Mouse (Mus musculus) stomach, embryonic 15.5 days (tissue): ENCODE measurements around the gene Igfbp2. TPM values are rescaled to one million over a fixed set of nuclear protein-coding genes. Genes with fewer than 3 reads are reported as not detected.

ENCODE experiments used
- ATAC-seq: fragments of 200-750 bp; cut with Nextera tagmentation; 2 replicates; pipeline ENCODE4 v1.8.0; 2017; ENCODE audit warnings: low read depth, moderate number of reproducible peaks, moderate TSS enrichment; ENCODE audit not compliant: insufficient read depth, low FRiP score
- H3K27ac ChIP-seq: fragments of 300-500 bp; sonication (generic); 2 replicates; pipeline ENCODE4 v1.5.1; 2015; ENCODE audit warnings: mild to moderate bottlenecking, inconsistent platforms
- H3K27me3 ChIP-seq: fragments of 300-500 bp; sonication (generic); replicated peaks from 2 replicates; pipeline ENCODE4 v1.6.1; 2015; ENCODE audit warnings: inconsistent platforms
- H3K36me3 ChIP-seq: fragments of 300-500 bp; sonication (generic); 2 replicates; pipeline ENCODE4 v1.6.1; 2015; ENCODE audit warnings: inconsistent platforms
- H3K4me1 ChIP-seq: fragments of 300-500 bp; sonication (generic); 2 replicates; pipeline ENCODE4 v1.6.1; 2015; ENCODE audit warnings: inconsistent platforms
- H3K4me2 ChIP-seq: fragments of 300-500 bp; sonication (generic); 2 replicates; pipeline ENCODE4 v1.6.1; 2015; ENCODE audit warnings: mild to moderate bottlenecking, inconsistent platforms
- H3K4me3 ChIP-seq: fragments of 300-500 bp; sonication (generic); replicated peaks from 2 replicates; pipeline ENCODE4 v1.5.1; 2015; ENCODE audit warnings: inconsistent platforms
- H3K9ac ChIP-seq: fragments of 300-500 bp; sonication (generic); 2 replicates; pipeline ENCODE4 v1.6.1; 2015; ENCODE audit warnings: inconsistent platforms
- H3K9me3 ChIP-seq: fragments of 300-500 bp; sonication (generic); 2 replicates; pipeline ENCODE4 v1.6.1; 2016; ENCODE audit warnings: inconsistent platforms
- WGBS: fragments of 180-500 bp; shearing (Covaris S2); methylation state at CpG from one replicate; pipeline ENCODE4 v1.1.7; 2015; 5-methylcytosine and 5-hydroxymethylcytosine counted together
- polyA plus RNA-seq: library from polyadenylated mRNA; unstranded; fragments of >200 nt; fragmentation: Nextera tagmentation; extraction: Ambion mirVana; gene quantifications from 2 replicates; pipeline ENCODE4 v1.2.1, GENCODE M21; 2015

The Igfbp2 gene
- polyA plus RNA-seq, 1 experiment from 2014 or later: 428 TPM

DNA sequence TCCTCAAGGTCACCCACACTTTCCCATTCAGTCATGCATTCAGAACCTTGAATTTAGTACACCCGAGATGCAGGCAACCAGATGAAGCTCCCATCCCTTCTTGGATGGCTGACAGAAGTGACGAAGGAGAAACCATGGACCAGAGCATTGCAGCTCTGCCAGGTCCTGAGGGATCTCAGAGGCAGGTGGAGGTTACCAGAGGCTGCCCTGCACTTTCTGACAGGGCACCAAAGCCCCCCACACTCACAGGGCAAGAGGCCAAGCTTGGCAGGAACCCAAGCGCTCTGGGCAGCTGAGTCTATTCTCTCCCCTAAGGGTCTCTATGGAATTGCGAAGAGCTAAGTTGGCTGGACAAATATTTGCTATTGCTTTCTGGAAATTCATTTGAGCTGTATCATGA, 20.3 kb upstream of the Igfbp2 start:
- Histone ChIP-seq H3K9ac (no peak overlapping the region), H3K4me1 (0 out of 2 replicates have a peak, but pooled peaks cover 7% of the 10 kb centered on the region), H3K27me3 (no peaks in the 10 kb centered on the region), H3K4me3 (no peak overlapping the region), H3K27ac (no peak overlapping the region), H3K36me3 (no peaks in the 10 kb centered on the region), H3K9me3 (no peaks in the 10 kb centered on the region), H3K4me2 (no peak overlapping the region)
- no peak for ATAC-seq
- WGBS: 71% methylated on average over 4 of the region's 4 CpGs

DNA sequence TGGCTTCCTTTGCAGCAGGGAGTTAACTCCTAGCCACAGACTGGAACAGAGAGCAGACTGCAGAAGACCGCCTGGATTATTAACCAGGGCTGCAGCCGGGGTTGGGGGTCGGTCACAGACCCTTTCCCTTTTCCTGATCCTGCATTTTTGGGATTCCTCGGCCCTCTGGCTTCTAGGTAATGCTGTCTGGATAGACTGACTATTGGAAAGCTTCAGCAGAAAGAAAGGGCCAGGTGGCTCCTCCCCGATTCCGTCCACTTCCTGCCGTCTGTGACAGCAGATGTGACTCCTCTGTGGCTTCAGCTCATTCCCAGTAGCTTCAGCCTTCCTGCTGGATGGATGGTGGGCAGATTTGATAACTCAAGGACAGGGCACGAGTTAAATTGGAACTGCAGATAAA, 19.3 kb upstream of the Igfbp2 start:
- Histone ChIP-seq H3K9me3 (no peaks in the 10 kb centered on the region), H3K4me1 (0 out of 2 replicates have a peak, but pooled peaks cover 7% of the 10 kb centered on the region), H3K27me3 (no peaks in the 10 kb centered on the region), H3K4me3 (no peak overlapping the region), H3K4me2 (no peak overlapping the region), H3K27ac (no peak overlapping the region), H3K36me3 (no peaks in the 10 kb centered on the region), H3K9ac (no peak overlapping the region)
- ATAC-seq: no peak
- 35% methylated on average over 8 of the region's 8 CpGs for WGBS

DNA sequence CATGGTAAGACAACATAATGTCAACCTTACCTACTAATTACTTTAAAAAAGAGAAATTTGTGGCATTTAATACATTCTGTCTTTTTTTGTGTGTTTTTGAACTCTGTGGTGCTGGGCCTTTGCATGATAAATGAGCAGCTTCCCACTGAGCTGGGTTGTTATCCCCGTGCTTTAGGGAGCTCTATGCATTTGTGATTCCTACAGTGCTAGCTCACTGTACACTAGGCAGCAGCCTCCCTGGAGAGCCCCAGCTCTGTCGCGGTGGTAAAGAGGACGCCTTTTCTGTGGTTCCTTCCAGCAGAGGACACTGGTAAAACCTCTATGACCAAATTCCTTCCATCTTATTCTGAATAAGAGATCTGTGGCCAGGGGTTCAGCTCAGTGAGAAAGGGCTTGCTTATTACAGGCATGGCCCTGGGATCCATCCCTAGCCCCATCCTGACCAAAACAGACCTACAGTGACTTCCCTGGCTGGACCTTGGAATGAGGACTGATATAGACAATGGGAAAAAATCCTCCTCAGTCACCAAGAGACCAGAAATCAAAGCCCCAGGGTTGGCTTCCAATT, 18.7 kb upstream of the Igfbp2 start:
- Histone ChIP-seq H3K4me3 (no peak overlapping the region), H3K27ac (peak overlapping the region; percentile 74; the same call in 1 of the 2 replicates), H3K4me1 (0 out of 2 replicates have a peak, but pooled peaks cover 7% of the 10 kb centered on the region), H3K36me3 (no peaks in the 10 kb centered on the region), H3K9me3 (no peaks in the 10 kb centered on the region), H3K9ac (no peak overlapping the region), H3K27me3 (no peaks in the 10 kb centered on the region), H3K4me2 (no peak overlapping the region)
- no peak for ATAC-seq
- 37% methylated on average over 4 of the region's 4 CpGs for WGBS

DNA sequence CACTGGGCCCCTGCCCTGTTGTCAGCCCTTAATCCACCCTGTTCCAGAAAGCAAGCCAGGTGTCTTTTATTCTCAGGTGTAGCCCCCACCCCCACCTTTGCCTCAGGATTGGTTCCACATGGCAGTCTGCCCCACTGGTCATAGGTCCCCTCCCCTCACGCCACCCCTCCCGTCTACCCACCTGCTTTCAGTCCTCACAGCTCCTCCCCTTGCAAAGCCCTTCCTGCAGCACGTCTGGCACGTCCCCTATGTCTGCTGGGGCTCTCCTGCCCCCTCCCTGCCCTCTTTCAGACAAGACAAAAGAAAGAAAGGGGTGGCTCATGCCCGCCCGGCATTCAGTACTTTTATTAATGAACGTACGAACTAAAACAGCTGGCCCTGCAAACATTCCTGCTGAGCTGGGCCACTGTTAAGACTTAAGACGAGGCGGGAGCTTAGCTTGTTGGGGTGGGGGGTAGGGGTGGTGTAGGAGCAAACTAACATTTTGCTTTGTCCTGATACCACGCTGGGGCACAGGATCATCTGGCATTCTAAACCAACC, 18.2 kb upstream of the Igfbp2 start:
- no peaks in the 10 kb centered on the region for H3K36me3 ChIP-seq
- no peak overlapping the region for H3K4me2 ChIP-seq
- WGBS: 18% methylated on average over 11 of the region's 11 CpGs
- H3K4me1 ChIP-seq: 0 out of 2 replicates have a peak, but pooled peaks cover 7% of the 10 kb centered on the region
- ATAC-seq: peak; percentile 85
- H3K9me3 ChIP-seq: no peaks in the 10 kb centered on the region
- no peak overlapping the region for H3K9ac ChIP-seq
- no peaks in the 10 kb centered on the region for H3K27me3 ChIP-seq
- H3K27ac ChIP-seq: peak overlapping the region; percentile 76
- H3K4me3 ChIP-seq: no peak overlapping the region

DNA sequence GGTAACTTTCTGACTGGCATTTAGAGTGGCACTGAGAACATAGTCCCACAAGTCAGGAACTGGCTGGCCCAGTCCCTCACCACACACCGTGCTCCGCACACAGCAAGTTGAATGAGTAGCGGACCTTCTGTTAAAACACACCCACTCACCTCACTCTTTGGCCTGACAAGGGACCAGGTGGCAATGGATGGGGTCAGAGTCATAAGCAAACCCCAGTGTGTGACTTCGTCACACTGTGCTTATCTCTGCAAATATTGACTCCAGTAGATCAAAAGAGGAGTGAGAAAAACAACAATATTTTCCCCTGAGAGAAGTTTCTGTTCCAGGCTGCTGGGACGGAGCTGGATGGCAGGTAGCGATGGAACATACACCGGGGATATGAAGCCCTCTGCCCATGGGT, 15.0 kb upstream of the Igfbp2 start:
- Histone ChIP-seq H3K9me3 (no peaks in the 10 kb centered on the region), H3K27ac (no peak overlapping the region), H3K4me1 (0 out of 2 replicates have a peak, but pooled peaks cover 18% of the 10 kb centered on the region), H3K4me2 (no peak overlapping the region), H3K9ac (no peak overlapping the region), H3K4me3 (no peak overlapping the region), H3K27me3 (no peaks in the 10 kb centered on the region), H3K36me3 (no peaks in the 10 kb centered on the region)
- ATAC-seq: no peak
- 74% methylated on average over 7 of the region's 7 CpGs for WGBS

DNA sequence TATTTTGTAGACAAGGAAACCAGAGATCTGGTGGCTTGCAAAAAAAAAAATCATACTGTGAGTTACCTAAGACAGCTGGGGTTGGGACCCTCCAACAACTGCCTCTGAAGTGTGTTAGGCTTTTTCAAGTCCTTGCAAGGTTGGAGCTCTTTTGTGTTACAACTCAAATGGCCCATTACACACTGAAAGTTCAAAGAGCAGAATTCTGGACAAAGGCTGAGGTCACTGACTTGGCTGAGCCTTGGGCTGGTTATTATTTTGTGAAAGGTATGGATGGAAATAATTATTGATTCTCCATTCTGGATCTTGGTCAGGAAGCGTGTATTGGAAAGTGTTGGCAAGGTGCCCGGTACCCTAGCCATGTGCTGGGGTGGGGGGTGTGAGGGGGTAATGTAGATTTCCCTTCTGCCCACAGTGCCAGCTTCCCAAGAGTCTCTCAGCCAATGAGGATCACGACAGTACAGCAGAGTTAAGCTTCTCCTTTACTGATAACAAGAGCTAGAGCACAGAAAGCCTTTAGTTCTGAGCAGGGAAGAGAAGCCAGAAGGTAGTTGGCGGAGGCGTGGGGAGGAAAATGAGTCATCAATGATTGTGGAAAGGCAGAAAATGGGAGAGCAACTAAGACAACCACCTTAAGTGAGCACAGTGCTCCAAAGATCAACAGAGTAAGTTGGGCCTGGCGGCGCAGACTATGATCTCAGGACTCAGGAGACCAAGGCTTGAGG, 14.2 kb upstream of the Igfbp2 start:
- ATAC-seq: no peak
- WGBS: 81% methylated on average over 7 of the region's 7 CpGs
- H3K27ac ChIP-seq: no peak overlapping the region

DNA sequence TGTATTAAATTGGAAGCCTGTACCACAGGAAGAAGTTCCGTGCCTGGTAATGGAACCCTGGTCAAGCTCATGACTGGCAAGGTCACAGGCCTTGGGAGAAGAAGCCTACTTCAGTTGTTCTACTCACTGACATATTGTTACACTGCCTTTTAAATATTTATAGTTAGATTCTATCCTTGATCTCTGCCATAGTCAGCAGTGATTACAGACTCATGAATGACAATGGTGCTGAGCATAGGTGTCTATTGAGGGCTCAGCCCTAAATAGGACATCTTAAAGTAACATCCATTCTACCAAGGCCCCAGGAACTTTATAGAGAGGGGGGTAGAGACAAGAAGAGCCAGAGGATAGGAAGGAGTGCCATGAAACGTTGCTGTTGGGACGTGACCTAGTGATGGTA, 13.2 kb upstream of the Igfbp2 start:
- H3K9me3 ChIP-seq: no peaks in the 10 kb centered on the region
- H3K27ac ChIP-seq: no peak overlapping the region
- H3K27me3 ChIP-seq: no peaks in the 10 kb centered on the region
- no peaks in the 10 kb centered on the region for H3K36me3 ChIP-seq
- WGBS: 84% methylated on average over 3 of the region's 3 CpGs
- no peak overlapping the region for H3K9ac ChIP-seq
- no peak overlapping the region for H3K4me2 ChIP-seq
- H3K4me3 ChIP-seq: no peak overlapping the region
- H3K4me1 ChIP-seq: 0 out of 2 replicates have a peak, but pooled peaks cover 25% of the 10 kb centered on the region
- ATAC-seq: no peak

More for the DNA sequence above, 14.2 kb upstream of the Igfbp2 start:
- 0 out of 2 replicates have a peak, but pooled peaks cover 19% of the 10 kb centered on the region for H3K4me1 ChIP-seq
- H3K9ac ChIP-seq: no peak overlapping the region
- no peaks in the 10 kb centered on the region for H3K36me3 ChIP-seq
- H3K27me3 ChIP-seq: no peaks in the 10 kb centered on the region
- no peaks in the 10 kb centered on the region for H3K9me3 ChIP-seq
- H3K4me2 ChIP-seq: no peak overlapping the region
- H3K4me3 ChIP-seq: no peak overlapping the region

DNA sequence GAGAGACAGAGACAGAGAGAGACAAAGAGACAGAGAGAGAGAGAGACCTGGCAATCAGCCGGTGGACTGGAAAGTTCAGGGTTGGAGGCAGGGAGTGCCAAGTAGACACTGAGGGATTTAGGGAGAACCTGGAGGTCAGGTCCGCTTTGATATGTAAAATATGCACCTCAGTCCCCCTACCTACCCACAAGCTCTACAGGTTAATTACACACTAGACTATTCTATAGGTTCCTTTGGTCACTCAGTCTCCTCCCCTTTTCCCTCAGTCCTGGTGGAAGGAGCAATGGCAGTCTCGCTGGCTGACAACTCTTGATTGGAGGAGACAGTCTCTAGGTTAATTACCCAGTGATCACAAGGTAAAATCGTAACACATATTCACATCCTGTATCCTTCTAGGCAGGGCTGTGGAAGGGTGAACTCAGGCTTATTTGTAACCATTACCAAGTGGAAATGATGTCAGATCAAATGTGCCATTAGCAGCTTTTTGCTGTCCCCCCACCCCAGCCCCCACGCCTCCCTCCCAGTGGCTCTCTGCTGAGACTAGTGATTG, 11.1 kb upstream of the Igfbp2 start:
- Histone ChIP-seq H3K27ac (no peak overlapping the region), H3K4me1 (0 out of 2 replicates have a peak, but pooled peaks cover 19% of the 10 kb centered on the region), H3K36me3 (no peaks in the 10 kb centered on the region), H3K4me2 (no peak overlapping the region), H3K9me3 (no peaks in the 10 kb centered on the region), H3K27me3 (no peaks in the 10 kb centered on the region), H3K9ac (no peak overlapping the region), H3K4me3 (no peak overlapping the region)
- WGBS: 42% methylated on average over 5 of the region's 5 CpGs
- ATAC-seq: no peak

DNA sequence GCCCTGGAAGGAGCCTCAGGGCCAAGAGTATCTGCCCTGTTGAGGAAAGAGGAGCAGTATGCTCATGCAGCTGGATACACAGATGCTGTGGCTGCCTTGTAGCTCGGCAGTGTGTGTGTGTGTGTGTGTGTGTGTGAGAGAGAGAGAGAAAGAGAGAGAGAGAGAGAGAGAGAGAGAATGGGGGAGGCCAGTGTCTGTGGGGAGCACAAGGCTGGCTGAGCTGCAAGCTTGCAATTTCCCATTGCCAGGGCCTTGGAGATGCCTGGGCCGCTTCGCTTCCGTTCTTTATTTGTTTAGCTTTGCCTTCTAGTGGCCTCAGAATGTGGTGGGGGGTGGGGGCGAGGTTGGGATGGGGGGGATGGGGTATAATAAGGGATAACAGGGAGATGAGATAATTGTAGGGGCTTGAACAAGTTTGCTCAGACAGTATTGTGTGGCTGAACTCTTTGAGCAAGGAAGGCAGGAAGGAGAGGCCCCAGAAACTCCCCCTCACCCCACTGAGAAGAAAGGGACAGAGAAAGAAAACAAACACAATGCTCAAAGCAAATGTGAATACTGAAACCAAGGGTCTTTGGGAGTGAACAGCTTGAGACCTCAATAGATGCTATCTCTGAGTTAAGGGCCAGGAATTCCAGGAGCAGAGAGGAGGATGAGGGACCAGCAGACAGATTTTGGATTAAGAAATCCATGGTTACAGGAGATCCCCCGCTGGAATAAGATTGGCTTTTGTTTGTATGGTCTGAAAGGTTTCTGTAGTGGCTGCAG, 10.5 kb upstream of the Igfbp2 start:
- no peaks in the 10 kb centered on the region for H3K9me3 ChIP-seq
- no peak overlapping the region for H3K4me2 ChIP-seq
- no peak overlapping the region for H3K9ac ChIP-seq
- H3K4me1 ChIP-seq: 0 out of 2 replicates have a peak, but pooled peaks cover 19% of the 10 kb centered on the region
- 0 out of 2 replicates have a peak overlapping the region, but pooled peaks have one; percentile 26 for H3K27ac ChIP-seq
- H3K36me3 ChIP-seq: no peaks in the 10 kb centered on the region
- H3K27me3 ChIP-seq: no peaks in the 10 kb centered on the region
- ATAC-seq: no peak; the same call in 1 of the 2 replicates
- WGBS: 8% methylated on average over 6 of the region's 6 CpGs
- H3K4me3 ChIP-seq: no peak overlapping the region

DNA sequence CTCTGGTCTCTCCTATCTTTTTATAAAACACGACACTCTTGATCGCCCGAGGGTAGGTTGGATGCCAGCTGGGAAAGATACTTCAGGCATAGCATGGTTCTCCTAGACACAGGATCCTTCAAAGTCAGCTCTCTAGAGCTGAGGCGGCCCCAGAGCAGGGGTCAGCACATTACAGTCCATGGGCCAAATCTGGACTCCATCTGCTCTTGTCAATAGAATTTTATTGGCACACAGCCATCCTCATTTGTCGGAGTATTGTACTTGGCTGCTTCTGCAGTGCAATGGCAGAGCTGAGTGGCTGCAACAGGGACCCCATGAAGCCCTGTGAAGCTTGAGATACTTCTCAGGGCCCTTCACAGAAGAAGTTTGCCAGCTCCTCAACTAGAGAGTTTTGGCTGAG, 9.1 kb upstream of the Igfbp2 start:
- no peaks in the 10 kb centered on the region for H3K27me3 ChIP-seq
- no peaks in the 10 kb centered on the region for H3K9me3 ChIP-seq
- WGBS: 52% methylated on average over 5 of the region's 5 CpGs
- H3K27ac ChIP-seq: no peak overlapping the region
- H3K4me1 ChIP-seq: 0 out of 2 replicates have a peak, but pooled peaks cover 19% of the 10 kb centered on the region
- no peaks in the 10 kb centered on the region for H3K36me3 ChIP-seq
- no peak overlapping the region for H3K4me3 ChIP-seq
- no peak overlapping the region for H3K4me2 ChIP-seq
- ATAC-seq: no peak
- no peak overlapping the region for H3K9ac ChIP-seq

DNA sequence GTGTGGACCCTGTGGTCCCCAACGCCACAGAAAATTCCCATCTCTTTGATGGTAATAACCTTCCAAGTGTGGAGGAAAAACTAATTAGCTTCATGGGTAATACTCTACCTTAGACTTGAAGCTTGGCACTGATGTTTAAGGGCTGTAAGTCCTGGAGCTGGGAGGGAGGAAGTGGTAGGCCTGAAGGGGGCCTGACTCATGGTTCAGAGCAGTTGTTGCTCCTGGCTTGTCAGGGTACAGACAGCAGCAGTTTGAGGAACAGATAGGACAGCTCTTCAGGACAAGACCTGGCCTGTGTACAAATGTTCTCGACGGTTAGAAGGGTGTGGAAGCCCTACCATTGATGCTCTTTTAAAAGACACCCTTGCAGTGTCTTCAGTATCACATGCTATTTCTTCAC, 8.7 kb upstream of the Igfbp2 start:
- Histone ChIP-seq H3K9me3 (no peaks in the 10 kb centered on the region), H3K9ac (no peak overlapping the region), H3K4me2 (no peak overlapping the region), H3K36me3 (no peaks in the 10 kb centered on the region), H3K4me3 (no peak overlapping the region), H3K27ac (no peak overlapping the region), H3K4me1 (0 out of 2 replicates have a peak, but pooled peaks cover 19% of the 10 kb centered on the region), H3K27me3 (no peaks in the 10 kb centered on the region)
- WGBS: 80% methylated on average over 3 of the region's 3 CpGs
- no peak for ATAC-seq
